Mouse (Mus musculus) natural killer cell, adult 2 months (primary cell): Measurements from ENCODE around the gene Mrpl19.
A peak's percentile ranks its signal among the peaks of the same experiment; 100 is the strongest.

ENCODE experiments used
- DNase-seq, 2 experiments: peaks; one replicate each; pipeline ENCODE4 v3.0.0; 2022; ENCODE audit warnings: low spot score in 2 of 2

Mrpl19 gene

GRCm38 (mm10) chr6:81965296-81966067 lies at the start of gene Mrpl19:
Gene Mrpl19, minus strand, starts transcription at chr6:81965958.
- peak; percentile 86 to 87 for DNase-seq

GRCm38 (mm10) chr6:82012392-82012791 lies 46.6 kb upstream of the Mrpl19 start:
- DNase-seq, result no peak

DNA sequence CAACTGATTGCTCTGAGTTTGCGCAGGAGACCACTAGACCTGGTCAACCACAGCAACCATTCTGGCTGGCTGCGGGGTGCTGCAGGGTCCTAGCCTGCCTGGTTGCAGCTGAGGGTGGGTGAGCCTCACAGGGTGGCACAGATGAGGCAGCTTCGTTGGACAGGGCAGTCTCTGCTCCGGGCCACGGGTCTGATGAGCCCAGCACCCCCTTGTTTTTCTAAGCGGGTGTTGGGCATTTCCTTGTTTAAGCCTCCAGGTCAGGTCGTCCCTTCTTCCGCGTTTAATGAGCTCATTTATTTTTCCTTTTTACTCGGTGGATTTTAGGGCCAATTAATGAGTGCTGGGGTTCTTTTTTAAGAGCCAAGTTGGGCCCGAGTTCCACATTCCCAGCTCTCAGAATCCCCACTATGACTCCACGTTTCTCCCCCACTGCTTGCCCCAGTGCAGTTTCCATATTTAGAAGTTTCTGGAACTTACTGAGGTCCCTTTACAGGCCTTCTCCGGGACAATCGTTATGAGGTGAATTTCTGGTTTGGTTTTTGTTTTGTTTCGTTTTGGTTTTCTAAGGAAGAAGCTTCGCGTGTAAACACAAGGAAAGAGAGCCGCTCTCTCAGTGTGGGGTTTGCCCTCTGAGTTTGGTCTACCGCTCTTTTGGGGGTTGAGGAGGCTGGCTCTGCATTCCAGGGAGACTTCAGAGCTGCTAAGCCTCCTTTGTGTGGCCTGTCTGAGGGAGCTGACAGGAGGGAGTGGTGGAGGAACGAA lies 24.5 kb upstream of the Mrpl19 start:
- no peak for DNase-seq

DNA sequence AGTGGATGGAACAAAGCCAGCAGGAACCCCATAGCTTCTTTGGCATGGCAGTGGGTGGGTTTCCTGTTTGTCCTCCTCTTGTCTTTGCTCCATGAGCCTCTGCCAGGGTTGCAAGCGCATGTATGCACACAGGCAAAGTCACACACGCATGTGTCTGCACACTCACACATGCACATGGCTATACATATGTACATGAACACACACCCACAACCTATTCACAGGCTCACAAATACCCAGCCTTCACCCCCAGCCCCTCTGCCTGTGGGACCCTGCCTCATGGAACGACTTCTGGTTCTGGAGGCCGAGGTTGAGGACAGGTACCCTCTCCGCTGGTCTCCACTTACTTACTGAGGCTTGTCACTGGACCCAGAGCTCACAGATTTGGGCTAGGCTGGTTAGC lies 22.6 kb upstream of the Mrpl19 start:
- DNase-seq, result no peak

DNA sequence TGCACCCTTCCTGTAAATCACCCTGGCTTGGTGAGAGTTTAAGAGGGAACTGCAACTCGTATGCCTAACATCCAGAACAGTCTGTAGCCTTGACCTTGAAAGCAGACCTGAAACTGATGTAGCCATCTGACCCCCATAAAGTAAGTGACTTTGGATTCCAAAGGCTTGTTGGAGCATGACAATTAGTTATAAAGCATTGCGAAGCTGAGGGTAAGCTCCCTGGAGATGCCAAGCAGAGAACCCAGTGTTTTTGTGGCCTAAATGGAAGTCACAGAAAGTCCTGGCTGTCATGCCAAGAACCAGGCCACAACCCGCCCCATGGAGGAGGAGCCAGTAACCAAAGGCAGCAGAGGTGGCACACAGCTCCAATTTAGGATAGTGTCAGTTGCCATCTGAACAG lies 21.8 kb upstream of the Mrpl19 start:
- DNase-seq, result no peak

DNA sequence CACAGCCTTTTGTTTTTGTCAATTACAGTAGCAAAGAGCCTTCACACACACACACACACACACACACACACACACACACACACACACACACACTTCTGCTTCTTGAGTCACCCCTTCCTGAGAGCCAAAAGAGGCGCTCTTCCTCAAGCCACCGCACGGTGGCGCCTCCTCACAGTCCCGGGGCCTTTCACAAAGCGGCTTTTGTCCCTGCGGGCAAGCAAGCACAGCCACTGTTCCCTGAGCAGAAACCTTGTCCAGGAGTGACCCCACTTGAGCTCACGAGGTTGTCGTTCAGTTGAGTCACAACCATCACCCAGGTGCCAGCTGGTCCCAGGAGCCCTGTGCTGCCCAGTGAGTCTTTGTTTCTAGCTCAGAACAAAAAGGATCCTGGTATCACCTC lies 21.3 kb upstream of the Mrpl19 start:
- DNase-seq, result peak; percentile 38 to 56

DNA sequence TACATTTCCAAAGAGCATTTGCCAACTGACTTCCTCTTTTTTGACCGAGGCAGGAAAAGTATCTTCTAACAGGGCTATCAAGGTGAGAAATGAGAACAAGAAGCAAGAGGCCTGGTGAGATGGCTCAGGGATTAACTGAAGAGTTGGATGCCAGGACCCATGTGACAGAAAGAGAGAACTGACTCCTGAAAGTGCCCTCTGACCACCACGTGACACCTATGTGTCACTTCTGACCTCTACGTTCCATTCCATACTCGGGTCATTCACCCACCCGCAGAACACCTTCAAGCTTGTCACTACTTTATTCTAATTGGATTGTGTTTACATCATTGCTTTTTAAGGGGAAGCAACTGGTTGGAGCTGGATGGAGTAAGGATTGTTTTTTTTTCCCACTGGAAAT lies 20.8 kb upstream of the Mrpl19 start:
- DNase-seq, result no peak

GRCm38 (mm10) chr6:81986171-81986570 lies 20.4 kb upstream of the Mrpl19 start:
- no peak for DNase-seq

- no peak for DNase-seq
Observed at GRCm38 (mm10) chr6:81979286-81979685, 13.5 kb upstream of the Mrpl19 start.

DNA sequence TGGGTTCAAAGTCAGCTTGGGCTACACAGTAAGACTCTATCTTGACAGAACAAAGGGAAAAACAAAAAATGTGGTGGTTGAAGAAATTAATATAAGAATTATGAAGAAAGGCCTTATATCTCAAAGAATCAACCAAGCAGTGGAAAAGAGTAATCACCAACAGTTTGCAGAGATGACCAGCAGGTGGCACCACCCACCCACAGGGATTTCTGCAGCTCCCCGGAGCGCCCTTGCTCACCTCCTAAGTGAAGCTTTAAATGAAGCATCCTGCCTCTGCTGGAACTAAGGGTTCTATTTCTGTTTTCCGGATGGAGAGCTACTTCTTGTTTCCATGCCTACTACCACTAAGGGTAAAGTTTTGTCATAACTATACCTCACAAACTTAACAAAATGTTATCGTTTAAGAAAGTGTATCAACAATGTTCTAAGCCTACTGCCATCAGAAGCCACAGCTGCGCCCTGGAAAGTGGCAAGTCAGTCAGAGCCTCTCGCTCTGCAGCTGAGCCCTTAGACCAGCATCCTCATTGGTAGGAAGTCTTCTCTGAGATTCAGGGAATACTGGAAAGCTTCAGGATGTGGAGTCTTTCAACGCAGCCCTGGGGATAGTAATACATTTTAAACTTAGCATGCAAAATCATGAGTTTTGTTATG lies 10.3 kb upstream of the Mrpl19 start:
- peak; percentile 25 to 51 for DNase-seq

DNA sequence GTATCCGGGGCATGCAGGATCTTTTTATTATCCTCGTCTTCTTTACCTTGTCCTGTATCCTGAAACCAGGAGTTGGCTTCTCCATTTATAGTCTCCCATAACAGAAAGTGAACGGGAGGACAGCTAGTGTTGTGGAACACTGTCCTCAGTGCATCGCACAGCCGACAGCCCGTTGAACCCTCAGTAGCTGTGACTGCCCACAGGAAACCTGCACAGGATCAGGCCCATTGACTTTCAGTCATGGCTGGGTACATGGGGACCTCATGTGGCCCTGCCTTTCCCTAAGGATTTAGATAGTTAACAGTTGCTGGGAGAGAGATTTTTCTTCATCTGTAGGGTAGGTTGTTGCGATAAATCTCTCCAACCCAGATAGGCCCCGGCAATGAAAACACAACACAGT lies 6.8 kb upstream of the Mrpl19 start:
- DNase-seq, result no peak

GRCm38 (mm10) chr6:81971196-81971595 lies 5.4 kb upstream of the Mrpl19 start:
- no peak for DNase-seq

- no peak for DNase-seq
Observed at GRCm38 (mm10) chr6:81966068-81966544, 348 bp upstream of the Mrpl19 start.

GRCm38 (mm10) chr6:81960284-81960683 lies 5.5 kb downstream of the Mrpl19 start:
- no peak for DNase-seq

- DNase-seq, result no peak
Observed at GRCm38 (mm10) chr6:81959866-81960265, 5.9 kb downstream of the Mrpl19 start.

DNA sequence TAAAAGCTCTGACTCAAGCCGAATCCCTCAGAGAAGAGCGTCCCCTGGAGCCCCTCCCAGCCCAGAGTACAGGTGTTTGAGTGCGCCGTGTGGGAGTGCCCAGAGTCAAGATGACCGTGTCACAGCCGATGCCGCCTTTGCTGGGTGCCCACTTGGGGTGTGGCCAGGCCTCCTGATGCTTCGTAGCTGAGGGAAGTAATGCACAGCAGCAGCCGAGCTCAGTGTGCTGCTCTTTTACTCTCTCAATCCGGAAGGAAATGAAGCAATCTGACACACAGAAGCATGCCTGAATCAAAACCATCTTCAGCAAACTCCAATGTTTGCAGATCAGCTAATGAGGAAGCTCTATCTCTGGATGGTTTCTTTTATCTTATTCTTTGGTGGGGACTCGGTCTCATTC lies 7.8 kb downstream of the Mrpl19 start:
- DNase-seq, result no peak

DNA sequence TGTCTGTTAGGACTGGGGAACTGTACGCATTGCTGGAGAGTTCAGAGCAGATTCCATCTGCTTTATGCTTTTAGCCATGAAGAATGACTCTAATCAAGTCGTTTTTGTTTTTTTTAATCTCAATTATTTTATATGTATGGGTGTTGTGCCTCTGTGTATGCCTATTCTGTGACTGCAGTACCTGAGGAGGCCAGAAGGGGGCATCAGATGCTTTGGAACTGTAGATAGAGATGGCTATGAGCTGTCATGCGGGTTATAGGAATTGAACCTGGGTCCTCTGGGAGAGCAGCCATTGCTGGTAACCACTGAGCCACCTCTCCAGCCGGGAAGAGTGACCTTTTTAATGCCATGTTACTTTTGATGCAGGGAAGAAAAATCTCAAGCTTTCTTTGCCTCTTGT lies 9.4 kb downstream of the Mrpl19 start:
- DNase-seq, result peak in 1 of 2 experiments; percentile 8

DNA sequence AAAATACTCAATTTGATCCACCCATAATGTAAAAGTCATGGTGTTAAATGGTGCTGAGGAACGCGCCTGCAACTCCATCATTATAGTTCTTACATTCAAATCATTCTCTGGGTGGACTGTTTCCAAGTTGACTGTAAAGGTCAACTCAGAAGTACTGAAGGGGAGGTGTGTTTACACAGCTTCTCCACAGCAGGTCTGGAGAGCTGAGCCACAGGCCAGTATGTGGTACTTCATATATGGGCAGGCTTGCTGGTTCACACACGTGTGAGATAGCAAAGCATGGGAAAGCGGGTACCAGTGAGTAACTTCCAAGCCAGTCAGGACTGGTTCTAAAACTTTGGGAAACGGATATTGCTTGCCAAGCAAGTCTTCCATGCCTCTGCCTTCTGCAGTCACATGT lies 10.6 kb downstream of the Mrpl19 start:
- no peak for DNase-seq

- no peak for DNase-seq
Observed at GRCm38 (mm10) chr6:81946906-81947305, 18.9 kb downstream of the Mrpl19 start.

DNA sequence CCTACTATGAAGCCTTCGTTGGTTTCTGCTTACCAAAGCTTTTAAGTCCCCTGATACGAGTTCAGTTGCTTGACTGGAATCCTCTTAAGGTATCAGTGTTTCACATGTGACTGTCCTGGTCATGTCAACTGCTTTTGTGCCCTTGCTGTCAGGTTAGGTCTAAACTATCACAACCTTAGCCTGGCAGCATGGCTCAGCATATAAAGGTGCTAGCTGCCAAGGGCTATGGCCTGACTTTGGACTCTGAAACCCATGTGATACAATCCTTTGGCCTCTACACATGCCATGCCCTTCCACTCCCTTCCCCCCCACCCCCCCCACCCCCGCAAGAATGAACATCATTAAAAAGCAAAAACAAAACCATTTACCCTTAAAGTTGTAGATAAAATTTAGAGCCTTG lies 21.3 kb downstream of the Mrpl19 start:
- DNase-seq, result no peak

GRCm38 (mm10) chr6:81943281-81943680 lies 22.5 kb downstream of the Mrpl19 start:
- no peak for DNase-seq

- DNase-seq, result no peak
Observed at GRCm38 (mm10) chr6:81941718-81942117, 24.0 kb downstream of the Mrpl19 start.

DNA sequence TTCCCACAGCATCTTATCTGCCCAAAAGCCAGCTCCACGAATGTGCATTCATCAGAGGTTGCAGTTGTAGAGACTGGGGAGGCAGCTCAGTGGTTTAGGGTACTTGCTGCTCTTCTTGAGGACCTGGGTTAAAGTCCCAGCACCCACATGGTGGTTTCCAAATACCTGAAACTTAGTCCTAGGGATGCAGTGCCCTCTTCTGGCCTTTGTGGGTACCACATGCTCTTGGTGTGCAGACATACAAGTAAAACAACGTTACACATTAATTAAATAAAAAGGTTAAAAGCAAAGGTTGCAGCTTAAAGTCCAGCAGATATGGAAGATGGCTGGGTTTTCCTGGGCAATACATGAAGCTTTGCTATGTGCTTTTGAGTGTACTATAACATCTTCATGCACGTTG lies 32.5 kb downstream of the Mrpl19 start:
- no peak for DNase-seq
